ENCODE assay signal across 12 mouse cellular contexts in the genomic region with DNA sequence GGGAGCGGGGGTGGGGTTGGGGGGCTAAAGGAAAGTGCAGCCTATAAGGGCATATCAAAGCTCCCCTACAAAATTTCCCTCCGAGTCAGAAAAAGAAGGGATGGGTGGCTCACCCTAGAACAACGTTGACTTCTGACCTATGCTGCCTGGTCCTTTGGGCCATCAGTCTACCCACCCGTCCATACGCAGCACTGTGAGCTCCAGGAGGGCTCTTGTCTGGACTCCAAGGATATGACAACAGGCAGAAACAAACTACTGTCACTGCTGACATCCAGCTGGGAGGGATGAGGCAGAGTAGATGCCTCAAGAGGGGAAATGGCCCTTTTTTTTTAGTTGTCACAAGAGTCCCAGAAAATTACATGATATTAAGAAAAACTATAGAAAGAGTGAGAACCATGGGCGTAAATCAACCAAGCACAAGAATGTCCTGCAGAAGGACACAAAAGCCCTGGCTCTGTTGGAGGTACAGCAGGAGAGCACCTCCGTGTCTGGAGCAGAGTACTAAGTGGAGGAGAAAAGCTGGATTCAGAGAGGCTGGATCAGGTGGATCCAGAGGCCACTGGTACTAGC. TPM values are rescaled to one million over a fixed set of nuclear protein-coding genes. Genes with fewer than 3 reads are reported as not detected.
DNase-seq lines count a peak whose midpoint lies in the region; ATAC-seq and TF ChIP-seq lines count a peak whose summit lies in the region.
"Had no signal": no experiment of that assay in that cellular context is flagged by ENCODE, and none has a peak within 500 bp of the region (broad histone marks: within the 10 kb centered on the region; RNA-seq: fewer than 3 reads in every experiment).

No protein-coding gene starts in this region.

- 47% methylated on average over 7 of the region's 7 CpGs for WGBS in heart, embryonic 11.5 days (ENCODE audit: insufficient replicate concordance)
- WGBS in lung, postnatal 0 days: 37% methylated on average over 7 of the region's 7 CpGs
- 49% methylated on average over 7 of the region's 7 CpGs for WGBS in forebrain, postnatal 0 days
- 32% methylated on average over 7 of the region's 7 CpGs for WGBS in neural tube, embryonic 13.5 days

- TF ChIP-seq EP300 in lung, postnatal 0 days (IDR thresholded peaks at IDR 0.05): no peak

- H3K9me3 ChIP-seq in heart, embryonic 11.5 days (replicated peaks; ENCODE audit: control insufficient read depth, low read length): no peaks in the 10 kb centered on the region
- no peaks in the 10 kb centered on the region for H3K9me3 ChIP-seq in lung, postnatal 0 days (ENCODE audit: low read length)
- no peaks in the 10 kb centered on the region for H3K9me3 ChIP-seq in forebrain, postnatal 0 days (ENCODE audit: low read length)
- no peaks in the 10 kb centered on the region for H3K9me3 ChIP-seq in neural tube, embryonic 13.5 days

- H3K4me1 ChIP-seq in heart, embryonic 11.5 days (ENCODE audit: control insufficient read depth, insufficient read depth, low read length): peaks cover 2% of the 10 kb centered on the region; the same call in 1 of the 2 replicates
- H3K4me1 ChIP-seq in lung, postnatal 0 days (ENCODE audit: insufficient read depth, low read depth, low read length): peaks cover 4% of the 10 kb centered on the region; the same call in 1 of the 2 replicates
- H3K4me1 ChIP-seq in forebrain, postnatal 0 days (ENCODE audit: insufficient read depth): no peaks in the 10 kb centered on the region
- peaks cover 5% of the 10 kb centered on the region for H3K4me1 ChIP-seq in neural tube, embryonic 13.5 days (replicated peaks)

- no peak for TF ChIP-seq CTCF in lung, postnatal 0 days (IDR thresholded peaks at IDR 0.05)
- no peak for TF ChIP-seq CTCF in forebrain, postnatal 0 days (IDR thresholded peaks at IDR 0.05; ENCODE audit: low read depth)

- peak overlapping the region; percentile 46 for H3K4me2 ChIP-seq in heart, embryonic 11.5 days
- H3K4me2 ChIP-seq in lung, postnatal 0 days (replicated peaks; ENCODE audit: low read depth, low read length): peak overlapping the region; percentile 28; the same call in 1 of the 2 replicates
- peak overlapping the region; percentile 8; the same call in 1 of the 2 replicates for H3K4me2 ChIP-seq in forebrain, postnatal 0 days (ENCODE audit: low read depth)
- peak overlapping the region; percentile 27; the same call in 1 of the 2 replicates for H3K4me2 ChIP-seq in neural tube, embryonic 13.5 days

- no peaks in the 10 kb centered on the region for H3K36me3 ChIP-seq in heart, embryonic 11.5 days (ENCODE audit: control insufficient read depth, insufficient read depth, low read length)
- no peaks in the 10 kb centered on the region for H3K36me3 ChIP-seq in lung, postnatal 0 days (ENCODE audit: insufficient read depth, low read length)
- H3K36me3 ChIP-seq in forebrain, postnatal 0 days (ENCODE audit: insufficient read depth): no peaks in the 10 kb centered on the region
- H3K36me3 ChIP-seq in neural tube, embryonic 13.5 days: no peaks in the 10 kb centered on the region

- DNase-seq in heart, adult 9 months (ENCODE audit: low spot score in 2 of 2): no peak
- DNase-seq in lung, postnatal 0 days (ENCODE audit: low spot score): peak; percentile 37
- DNase-seq in lung, adult 18-20 months: no peak
- no peak for DNase-seq in forebrain, postnatal 0 days
- no peak for DNase-seq in spleen, postnatal 36 days (ENCODE audit: low spot score in 2 of 2)
- no peak for DNase-seq in layer of hippocampus, postnatal 36 days
- DNase-seq: kidney, adult 9 months had no signal

- H3K27ac ChIP-seq in heart, embryonic 11.5 days (ENCODE audit: low read depth, low read length): no peak overlapping the region
- no peak overlapping the region for H3K27ac ChIP-seq in lung, postnatal 0 days (ENCODE audit: low read length)
- H3K27ac ChIP-seq in forebrain, postnatal 0 days (ENCODE audit: low read depth, low read length): no peak overlapping the region
- H3K27ac ChIP-seq in neural tube, embryonic 13.5 days (replicated peaks): no peak overlapping the region

- H3K27me3 ChIP-seq in heart, embryonic 11.5 days (ENCODE audit: control insufficient read depth, insufficient read depth, low read length): peaks cover 19% of the 10 kb centered on the region
- no peaks in the 10 kb centered on the region for H3K27me3 ChIP-seq in lung, postnatal 0 days (replicated peaks; ENCODE audit: insufficient read depth, low read length)
- no peaks in the 10 kb centered on the region for H3K27me3 ChIP-seq in forebrain, postnatal 0 days (ENCODE audit: insufficient read depth, low read length)
- H3K27me3 ChIP-seq in neural tube, embryonic 13.5 days: peaks cover 13% of the 10 kb centered on the region

- H3K9ac ChIP-seq in heart, embryonic 11.5 days (ENCODE audit: low read depth, low read length): no peak overlapping the region
- H3K9ac ChIP-seq in lung, postnatal 0 days (replicated peaks; ENCODE audit: low read depth): no peak overlapping the region
- H3K9ac ChIP-seq in forebrain, postnatal 0 days: no peak overlapping the region
- no peak overlapping the region for H3K9ac ChIP-seq in neural tube, embryonic 13.5 days

- no peak overlapping the region for H3K4me3 ChIP-seq in heart, embryonic 11.5 days (ENCODE audit: low read depth, low read length)
- 0 out of 2 replicates have a peak overlapping the region, but pooled peaks have one; percentile 3 for H3K4me3 ChIP-seq in lung, postnatal 0 days (ENCODE audit: low read depth, low read length)
- H3K4me3 ChIP-seq in forebrain, postnatal 0 days (ENCODE audit: low read depth, low read length): no peak overlapping the region
- H3K4me3 ChIP-seq in neural tube, embryonic 13.5 days: no peak overlapping the region

- 0 out of 2 replicates have a peak, but pooled peaks have one; percentile 18 for ATAC-seq in heart, embryonic 11.5 days (replicated peaks; ENCODE audit: insufficient number of reproducible peaks, low FRiP score, low TSS enrichment)
- peak; percentile 46 for ATAC-seq in lung, postnatal 0 days
- ATAC-seq in forebrain, postnatal 0 days: no peak
- no peak for ATAC-seq in neural tube, embryonic 13.5 days (ENCODE audit: low read depth)

RNA-seq across cellular contexts. Expression of a gene that starts 4.6 kb away (rescaled TPM):
- not detected in 2 replicates for polyA plus RNA-seq in heart, embryonic 11.5 days (2014; fragmentation: Nextera tagmentation; extraction: Ambion mirVana)
- polyA plus RNA-seq in lung, postnatal 0 days (2015; fragmentation: Nextera tagmentation; extraction: Ambion mirVana): 2.1 and 2.5 TPM in 2 replicates
- 0.62 and 1.2 TPM in 2 replicates for total RNA-seq in forebrain, postnatal 0 days (2014; rRNA removed)
- 2.9 and 4.7 TPM in 2 replicates for polyA plus RNA-seq in forebrain, postnatal 0 days (2015; fragmentation: Nextera tagmentation; extraction: Ambion mirVana)
- 0.14 TPM in 1 of 2 replicates, not detected in the other for polyA plus RNA-seq in neural tube, embryonic 13.5 days (2015; fragmentation: Nextera tagmentation; extraction: Ambion mirVana)
- 10 to 100 TPM; 11.9 to 12.1 TPM for total RNA-seq in layer of hippocampus, postnatal 36 days (2021)
- polyA plus RNA-seq: C2C12; liver, embryonic 16.5 days; stomach, embryonic 14.5 days had no signal

RNA-seq across cellular contexts. Expression of a gene that starts 28.8 kb away (rescaled TPM):
- polyA plus RNA-seq in heart, embryonic 11.5 days (2014; fragmentation: Nextera tagmentation; extraction: Ambion mirVana): 32.6 and 41.8 TPM in 2 replicates
- 33.7 and 36.3 TPM in 2 replicates for polyA plus RNA-seq in lung, postnatal 0 days (2015; fragmentation: Nextera tagmentation; extraction: Ambion mirVana)
- total RNA-seq in forebrain, postnatal 0 days (2014; rRNA removed): 40.6 and 50.6 TPM in 2 replicates
- 28.0 and 31.9 TPM in 2 replicates for polyA plus RNA-seq in forebrain, postnatal 0 days (2015; fragmentation: Nextera tagmentation; extraction: Ambion mirVana)
- 65.5 and 66.5 TPM in 2 replicates for polyA plus RNA-seq in neural tube, embryonic 13.5 days (2015; fragmentation: Nextera tagmentation; extraction: Ambion mirVana)
- 10 to 100 TPM; 23.5 to 23.9 TPM for total RNA-seq in layer of hippocampus, postnatal 36 days (2021)

Comparison
In these comparisons a context has a peak if more than half of its experiments do, and no peak if none do; other contexts are left out.
1. ATAC-seq: peak in heart, embryonic 11.5 days (single experiment) and lung, postnatal 0 days (single experiment); none in forebrain, postnatal 0 days (single experiment) and neural tube, embryonic 13.5 days (single experiment).
2. Peak in every context shown above with its lines, with median percentiles within 50 percentile points of each other: H3K4me2 ChIP-seq.